Comparison of ENCODE assay signal across 29 mouse cellular contexts in genomic region chrX:93292031-93292430, GRCm38 (mm10). TPM values are rescaled to one million over a fixed set of nuclear protein-coding genes. Genes with fewer than 3 reads are reported as not detected.
A peak's percentile ranks its signal among the peaks of the same experiment; 100 is the strongest.
DNase-seq lines count a peak whose midpoint lies in the region; ATAC-seq and TF ChIP-seq lines count a peak whose summit lies in the region.
"Had no signal": no experiment of that assay in that cellular context is flagged by ENCODE, and none has a peak within 500 bp of the region (broad histone marks: within the 10 kb centered on the region; RNA-seq: fewer than 3 reads in every experiment).

No protein-coding gene starts in this region.

- H3K27ac ChIP-seq in hindbrain, embryonic 11.5 days (ENCODE audit: low read depth, low read length): no peak overlapping the region
- no peak overlapping the region for H3K27ac ChIP-seq in hindbrain, postnatal 0 days
- no peak overlapping the region for H3K27ac ChIP-seq in embryonic facial prominence, embryonic 10.5 days (replicated peaks)
- H3K27ac ChIP-seq in forebrain, embryonic 12.5 days: peak overlapping the region; percentile 81
- no peak overlapping the region for H3K27ac ChIP-seq in midbrain, embryonic 13.5 days
- H3K27ac ChIP-seq: layer of hippocampus, adult 2 months; liver, embryonic 15.5 days; lung, embryonic 15.5 days; neural tube, embryonic 13.5 days had no signal

- TF ChIP-seq CTCF in hindbrain, postnatal 0 days (IDR thresholded peaks at IDR 0.05; ENCODE audit: low read depth): no peak

- peak; percentile 22 for DNase-seq in hindbrain, embryonic 11.5 days (ENCODE audit: low spot score)
- DNase-seq in hindbrain, postnatal 0 days (ENCODE audit: low spot score): no peak
- DNase-seq in embryonic facial prominence, embryonic 10.5 days (ENCODE audit: low spot score): peak; percentile 17
- DNase-seq in right cerebral cortex, postnatal 10 days (ENCODE audit: low spot score in 2 of 2): no peak
- DNase-seq in adrenal gland, postnatal 10 days: no peak
- DNase-seq: adrenal gland, postnatal 36 days; cerebellum, adult 9-10 months; gastrocnemius, postnatal 14 days; heart, adult 11 months; kidney, adult 9 months; kidney, postnatal 14 days; liver; lung, postnatal 36 days; thymus, adult 18-20 months; thymus, postnatal 4 days had no signal

- ATAC-seq in hindbrain, embryonic 11.5 days (ENCODE audit: low FRiP score): no peak
- no peak for ATAC-seq in hindbrain, postnatal 0 days
- ATAC-seq in forebrain, embryonic 12.5 days (ENCODE audit: low FRiP score): no peak
- no peak for ATAC-seq in midbrain, embryonic 13.5 days
- ATAC-seq: CD4-positive, CD25-positive, alpha-beta regulatory T cell, adult 4 months; hindbrain, embryonic 16.5 days; intestine, embryonic 16.5 days had no signal

- no peaks in the 10 kb centered on the region for H3K9me3 ChIP-seq in hindbrain, embryonic 11.5 days (ENCODE audit: control insufficient read depth, low read length)
- no peaks in the 10 kb centered on the region for H3K9me3 ChIP-seq in hindbrain, postnatal 0 days (ENCODE audit: low read length)
- no peaks in the 10 kb centered on the region for H3K9me3 ChIP-seq in embryonic facial prominence, embryonic 10.5 days
- H3K9me3 ChIP-seq in forebrain, embryonic 12.5 days: no peaks in the 10 kb centered on the region
- H3K9me3 ChIP-seq in midbrain, embryonic 13.5 days: no peaks in the 10 kb centered on the region
- H3K9me3 ChIP-seq: liver, embryonic 15.5 days; lung, embryonic 15.5 days; neural tube, embryonic 13.5 days had no signal

- H3K4me1 ChIP-seq in hindbrain, embryonic 11.5 days (replicated peaks; ENCODE audit: control insufficient read depth, insufficient read depth, low read length): no peaks in the 10 kb centered on the region
- no peaks in the 10 kb centered on the region for H3K4me1 ChIP-seq in hindbrain, postnatal 0 days (ENCODE audit: insufficient read depth, low read length)
- H3K4me1 ChIP-seq in embryonic facial prominence, embryonic 10.5 days: peaks cover 11% of the 10 kb centered on the region
- peaks cover 6% of the 10 kb centered on the region for H3K4me1 ChIP-seq in forebrain, embryonic 12.5 days
- peaks cover 12% of the 10 kb centered on the region for H3K4me1 ChIP-seq in midbrain, embryonic 13.5 days (replicated peaks)

- WGBS in hindbrain, embryonic 11.5 days: 18% methylated on average over 6 of the region's 6 CpGs
- WGBS in hindbrain, postnatal 0 days: 26% methylated on average over 6 of the region's 6 CpGs
- 15% methylated on average over 6 of the region's 6 CpGs for WGBS in embryonic facial prominence, embryonic 10.5 days
- WGBS in forebrain, embryonic 12.5 days: 32% methylated on average over 6 of the region's 6 CpGs
- WGBS in midbrain, embryonic 13.5 days: 17% methylated on average over 6 of the region's 6 CpGs

- no peak overlapping the region for H3K9ac ChIP-seq in hindbrain, embryonic 11.5 days (ENCODE audit: low read depth, low read length)
- H3K9ac ChIP-seq in hindbrain, postnatal 0 days (replicated peaks; ENCODE audit: low read length): no peak overlapping the region
- H3K9ac ChIP-seq in forebrain, embryonic 12.5 days: peak overlapping the region; percentile 83
- no peak overlapping the region for H3K9ac ChIP-seq in midbrain, embryonic 13.5 days (replicated peaks)
- H3K9ac ChIP-seq: liver, embryonic 15.5 days; lung, embryonic 15.5 days; neural tube, embryonic 13.5 days had no signal

- no peak overlapping the region for H3K4me3 ChIP-seq in hindbrain, embryonic 11.5 days (ENCODE audit: low read depth, low read length)
- H3K4me3 ChIP-seq in hindbrain, postnatal 0 days (ENCODE audit: low read length): no peak overlapping the region
- H3K4me3 ChIP-seq in embryonic facial prominence, embryonic 10.5 days: no peak overlapping the region
- peak overlapping the region; percentile 61 for H3K4me3 ChIP-seq in forebrain, embryonic 12.5 days (replicated peaks)
- no peak overlapping the region for H3K4me3 ChIP-seq in midbrain, embryonic 13.5 days (replicated peaks)
- H3K4me3 ChIP-seq: layer of hippocampus, adult 2 months; liver, embryonic 15.5 days; lung, embryonic 15.5 days; myocyte; neural tube, embryonic 13.5 days had no signal

- H3K4me2 ChIP-seq in hindbrain, embryonic 11.5 days (replicated peaks; ENCODE audit: low read depth, low read length): no peak overlapping the region
- no peak overlapping the region for H3K4me2 ChIP-seq in hindbrain, postnatal 0 days (ENCODE audit: low read depth, low read length)
- peak overlapping the region; percentile 56 for H3K4me2 ChIP-seq in forebrain, embryonic 12.5 days
- peak overlapping the region; percentile 20; the same call in 1 of the 2 replicates for H3K4me2 ChIP-seq in midbrain, embryonic 13.5 days (replicated peaks)
- H3K4me2 ChIP-seq: heart, embryonic 11.5 days; liver, embryonic 15.5 days; lung, embryonic 15.5 days; neural tube, embryonic 13.5 days had no signal

- peaks cover 82% of the 10 kb centered on the region for H3K27me3 ChIP-seq in hindbrain, embryonic 11.5 days (ENCODE audit: control insufficient read depth, insufficient read depth, low read length)
- H3K27me3 ChIP-seq in hindbrain, postnatal 0 days (ENCODE audit: insufficient read depth, low read length): peaks cover 43% of the 10 kb centered on the region
- peaks cover 100% of the 10 kb centered on the region for H3K27me3 ChIP-seq in embryonic facial prominence, embryonic 10.5 days (replicated peaks; ENCODE audit: low read depth, poor library complexity, severe bottlenecking)
- H3K27me3 ChIP-seq in forebrain, embryonic 12.5 days: peaks cover 18% of the 10 kb centered on the region; the same call in 1 of the 2 replicates
- peaks cover 89% of the 10 kb centered on the region for H3K27me3 ChIP-seq in midbrain, embryonic 13.5 days

- H3K36me3 ChIP-seq in hindbrain, embryonic 11.5 days (ENCODE audit: control insufficient read depth, insufficient read depth, low read length): no peaks in the 10 kb centered on the region
- no peaks in the 10 kb centered on the region for H3K36me3 ChIP-seq in hindbrain, postnatal 0 days (ENCODE audit: insufficient read depth, low read length)
- H3K36me3 ChIP-seq in embryonic facial prominence, embryonic 10.5 days (replicated peaks): no peaks in the 10 kb centered on the region
- no peaks in the 10 kb centered on the region for H3K36me3 ChIP-seq in forebrain, embryonic 12.5 days (replicated peaks)
- no peaks in the 10 kb centered on the region for H3K36me3 ChIP-seq in midbrain, embryonic 13.5 days
- H3K36me3 ChIP-seq: liver, embryonic 15.5 days; lung, embryonic 15.5 days; neural tube, embryonic 13.5 days had no signal

RNA-seq across cellular contexts. Expression of gene Arx, which starts 5.8 kb away (rescaled TPM):
- polyA plus RNA-seq in hindbrain, embryonic 11.5 days (2014; fragmentation: Nextera tagmentation; extraction: Ambion mirVana): 1.3 and 2.0 TPM in 2 replicates
- total RNA-seq in hindbrain, postnatal 0 days (2014; rRNA removed): 1.3 and 2.0 TPM in 2 replicates
- 0.45 and 0.66 TPM in 2 replicates for polyA plus RNA-seq in hindbrain, postnatal 0 days (2015; fragmentation: Nextera tagmentation; extraction: Ambion mirVana)
- polyA plus RNA-seq in embryonic facial prominence, embryonic 10.5 days (2016; fragmentation: Nextera tagmentation; extraction: Ambion mirVana): 2.0 and 2.1 TPM in 2 replicates
- 69.1 and 78.4 TPM in 2 replicates for polyA plus RNA-seq in forebrain, embryonic 12.5 days (2016; fragmentation: Nextera tagmentation; extraction: Ambion mirVana)
- polyA plus RNA-seq in midbrain, embryonic 13.5 days (2015; fragmentation: Nextera tagmentation; extraction: Ambion mirVana): 13.9 and 16.4 TPM in 2 replicates
- total RNA-seq in adrenal gland, postnatal 10 days (2021): under 1 TPM; 0.21 to 0.24 TPM
- total RNA-seq: hematopoietic stem cell, adult 5-6 weeks; megakaryocyte-erythroid progenitor cell, adult 5-6 weeks had no signal
- polyA plus RNA-seq: CD4-positive, CD25-positive, alpha-beta regulatory T cell, adult 4 months; heart, postnatal 0 days; lung, embryonic 15.5 days had no signal

Comparison
In these comparisons a context has a peak if more than half of its experiments do, and no peak if none do; other contexts are left out.
1. DNase-seq: peak in hindbrain, embryonic 11.5 days (single experiment) and embryonic facial prominence, embryonic 10.5 days (single experiment); none in hindbrain, postnatal 0 days (single experiment), right cerebral cortex, postnatal 10 days (0 of 2) and adrenal gland, postnatal 10 days (single experiment).
2. H3K4me2 ChIP-seq: peak in forebrain, embryonic 12.5 days (single experiment) and midbrain, embryonic 13.5 days (single experiment); none in hindbrain, embryonic 11.5 days (single experiment) and hindbrain, postnatal 0 days (single experiment).